Mouse (Mus musculus): ENCODE results near the gene Pcsk4.

DNA sequence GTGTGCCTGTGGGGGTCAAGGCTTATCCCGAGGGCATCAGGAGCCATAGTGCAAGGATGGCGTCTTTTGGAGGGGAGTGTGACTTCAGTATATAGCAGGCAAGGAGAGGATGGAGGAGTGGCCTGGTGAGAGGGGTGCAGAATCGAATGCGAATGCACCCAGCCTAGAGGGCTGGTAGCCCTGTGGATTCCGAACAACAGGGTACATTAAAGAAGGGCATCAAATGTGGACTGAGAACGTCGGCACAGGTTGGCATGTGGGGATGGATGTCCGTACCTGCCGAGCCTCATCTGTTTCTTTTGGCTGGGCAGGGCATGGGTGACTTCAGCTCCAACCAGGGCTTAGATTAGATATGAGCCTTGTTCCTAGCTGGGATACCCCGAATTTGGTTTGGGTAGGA is 29.5 kb downstream of the Pcsk4 start:
- TF ChIP-seq TAL1 (IDR thresholded peaks at IDR 0.05; ENCODE audit: low read length) (no peak), GATA1 (IDR thresholded peaks at IDR 0.05; ENCODE audit: low read length) (no peak)

All from erythroblast, embryonic 14.5 days (primary cell).